Mouse (Mus musculus): ENCODE measurements around the gene Map3k13. TPM values are rescaled to one million over a fixed set of nuclear protein-coding genes. Genes with fewer than 3 reads are reported as not detected.
A peak's percentile ranks its signal among the peaks of the same experiment; 100 is the strongest.
"Not testable (repeated sequence)": the region's sequence is repeated elsewhere in the genome, so short reads cannot be mapped to it uniquely, and the experiment has no call there.

Gene Map3k13
- under 1 TPM; 0.41 to 0.46 TPM for total RNA-seq (2021)
- long read RNA-seq, experiment 1, partial matches to known transcripts: 0 of 15 reads
- long read RNA-seq, experiment 1, other reads (novel, unspliced or antisense): 15 of 15 reads
- long read RNA-seq, experiment 2, partial matches to known transcripts: 0 of 7 reads
- long read RNA-seq, experiment 2, other reads (novel, unspliced or antisense): 7 of 7 reads

DNA sequence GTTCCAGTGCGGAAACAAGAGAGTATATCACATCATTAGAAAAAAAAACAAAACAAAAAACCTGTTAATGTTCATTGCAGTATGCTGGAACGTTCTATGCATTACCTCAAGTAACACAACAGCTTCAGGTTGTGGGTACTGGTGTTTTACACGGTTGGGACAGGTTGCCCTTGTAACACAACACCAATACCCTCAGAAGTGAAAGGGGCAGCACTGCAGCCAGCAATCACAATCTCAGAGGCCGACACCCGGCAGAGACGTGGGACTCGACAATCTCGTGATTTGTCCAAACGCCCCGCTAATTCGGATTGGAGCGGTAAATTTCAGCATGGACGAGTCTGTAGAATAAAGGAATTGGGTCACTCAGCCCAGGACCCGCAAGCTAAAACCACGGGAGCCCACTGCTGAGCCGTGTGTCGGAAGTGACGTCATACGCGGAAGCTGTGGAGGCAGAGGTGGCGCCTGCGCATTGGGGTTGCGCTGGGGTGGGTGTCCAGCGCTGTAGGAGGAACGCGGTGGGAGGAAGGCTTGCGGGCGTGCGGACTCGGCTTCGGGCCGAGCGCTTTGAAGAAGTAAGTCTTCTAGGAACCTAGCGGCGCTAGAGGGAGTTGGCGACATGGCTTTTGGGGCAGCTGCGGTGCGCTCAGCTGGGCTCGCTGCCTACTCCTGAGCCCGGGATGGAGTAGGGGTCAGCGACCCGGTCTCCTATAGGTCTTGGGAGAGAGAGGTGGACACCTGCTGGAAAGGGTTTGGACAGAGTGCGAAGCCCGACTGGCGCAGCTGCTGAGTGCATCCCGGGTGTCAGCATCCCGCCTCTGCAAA, at the start of gene Map3k13:
TSS of gene Map3k13 (plus strand) at position 472 of the 822 bp plus-strand sequence.
- DNase-seq: peak; percentile 90

DNA sequence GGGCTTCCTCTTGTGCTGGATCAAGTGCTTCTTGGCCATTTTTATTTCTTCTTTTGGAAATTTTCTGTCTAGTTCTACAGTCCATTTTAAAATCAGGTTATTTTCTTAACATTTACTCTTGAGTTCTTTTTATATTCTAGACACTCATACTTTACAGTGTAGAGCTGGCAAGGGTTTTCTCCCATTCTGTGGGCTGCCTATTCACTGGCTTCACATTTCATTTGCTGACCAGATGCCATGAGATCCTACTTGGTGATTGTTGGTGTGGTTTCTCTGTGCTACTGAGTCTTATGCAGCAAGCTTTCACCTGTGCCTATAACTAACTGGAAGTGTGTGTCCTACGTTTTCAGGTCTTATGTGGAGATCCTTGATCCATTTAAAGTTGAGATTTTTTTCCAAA, 35.7 kb upstream of the Map3k13 start:
- DNase-seq: no peak

DNA sequence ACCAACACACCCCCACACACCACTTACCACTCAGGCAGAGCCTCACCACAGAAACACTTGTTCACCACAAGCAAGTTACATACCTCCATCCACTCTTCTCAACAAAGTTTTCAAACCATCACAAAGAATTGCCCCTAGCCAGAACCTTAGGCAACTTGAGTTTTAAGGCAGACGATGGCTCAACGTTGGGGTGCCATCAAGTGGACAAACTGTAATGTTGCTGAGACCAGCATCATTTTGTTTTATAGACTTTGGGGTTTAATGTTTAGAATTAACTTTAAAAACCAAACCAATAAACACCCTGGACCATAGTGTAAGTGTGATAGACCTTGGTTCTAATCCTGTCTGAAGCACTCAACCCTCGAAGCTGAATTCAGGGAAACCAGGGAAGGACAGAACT, 25.9 kb upstream of the Map3k13 start:
- no peak for DNase-seq

DNA sequence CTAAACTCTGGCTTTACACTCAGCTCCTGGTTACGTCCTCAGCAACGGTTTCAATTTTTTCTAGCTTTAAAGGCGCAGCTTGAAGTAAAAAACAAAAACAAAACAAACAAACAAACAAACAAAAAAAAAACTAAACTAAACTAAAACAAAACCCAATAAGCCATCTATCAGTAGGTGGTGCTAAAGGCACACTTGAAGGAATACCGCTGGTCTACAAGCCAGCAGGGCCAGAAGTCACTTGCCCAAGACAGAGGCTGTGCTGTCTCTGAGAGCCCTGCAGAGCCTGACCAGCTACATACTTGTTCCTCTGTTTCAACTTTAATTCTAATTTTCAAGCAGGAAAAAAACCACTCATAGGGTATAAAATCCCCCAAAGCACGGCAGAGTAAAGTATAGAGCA, 24.5 kb upstream of the Map3k13 start:
- no peak for DNase-seq

DNA sequence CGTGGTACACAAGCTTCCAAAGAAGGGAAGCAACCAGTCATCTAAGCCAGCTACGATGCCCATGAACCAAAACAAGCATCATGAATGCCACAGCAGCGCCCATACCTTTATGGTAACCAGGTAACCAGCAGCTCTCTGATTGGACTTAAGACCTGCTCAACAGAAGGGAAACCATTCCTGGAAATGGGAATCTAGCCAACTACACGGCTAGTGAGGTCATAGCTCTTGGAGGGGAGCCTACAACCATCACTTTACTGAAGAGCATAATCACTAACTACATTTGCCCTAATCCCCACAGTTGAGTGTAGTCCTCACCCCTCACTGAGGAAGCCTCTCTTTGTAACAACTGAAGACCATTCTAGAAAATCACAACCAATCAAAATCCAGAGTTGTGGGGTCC, 19.4 kb upstream of the Map3k13 start:
- DNase-seq: no peak

DNA sequence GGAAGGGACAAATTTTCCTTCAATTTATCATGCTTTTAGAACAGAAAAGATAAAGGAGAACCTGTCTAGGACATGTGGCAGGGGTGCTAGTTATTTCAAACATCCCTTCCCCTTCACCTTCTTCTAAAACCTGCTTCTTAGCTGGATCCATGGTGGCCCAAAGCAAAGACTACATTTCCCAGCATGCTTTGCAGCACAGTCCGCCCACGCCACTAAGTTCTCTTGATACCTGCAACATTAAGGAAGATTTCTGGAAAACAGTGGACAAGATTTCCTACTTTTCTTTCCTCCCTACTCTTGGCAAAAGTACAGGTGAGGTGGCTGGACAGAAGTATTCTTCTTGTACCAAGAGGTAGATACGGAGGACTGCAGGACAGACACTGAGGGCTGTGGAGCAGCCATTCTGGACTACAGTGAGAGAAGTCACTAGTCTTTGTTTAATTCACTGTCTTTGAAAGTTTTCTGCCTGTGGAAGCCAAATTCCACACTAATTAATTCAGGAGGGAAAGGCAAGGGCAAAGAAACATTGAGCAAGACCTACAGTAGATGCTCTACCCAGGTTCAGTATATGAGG, 15.8 kb upstream of the Map3k13 start:
- DNase-seq: no peak

DNA sequence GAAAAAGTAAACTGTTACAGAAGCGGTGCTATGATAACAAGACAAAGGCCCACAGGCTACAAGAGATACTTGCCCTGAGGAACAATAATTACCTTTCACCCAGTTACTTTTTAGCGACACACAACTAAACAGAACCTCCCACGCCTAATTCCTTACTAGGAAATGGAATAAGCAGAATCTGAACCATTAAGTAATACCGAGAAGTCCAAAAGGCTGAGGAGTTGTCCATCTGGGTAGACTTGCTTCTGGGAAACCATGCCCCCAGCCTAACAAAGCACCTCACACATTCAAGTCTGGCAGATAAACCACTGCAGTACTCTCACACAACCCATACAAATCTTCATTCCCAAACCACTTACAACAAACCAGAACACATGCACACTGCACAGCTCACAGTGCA, 15.0 kb upstream of the Map3k13 start:
- no peak for DNase-seq

DNA sequence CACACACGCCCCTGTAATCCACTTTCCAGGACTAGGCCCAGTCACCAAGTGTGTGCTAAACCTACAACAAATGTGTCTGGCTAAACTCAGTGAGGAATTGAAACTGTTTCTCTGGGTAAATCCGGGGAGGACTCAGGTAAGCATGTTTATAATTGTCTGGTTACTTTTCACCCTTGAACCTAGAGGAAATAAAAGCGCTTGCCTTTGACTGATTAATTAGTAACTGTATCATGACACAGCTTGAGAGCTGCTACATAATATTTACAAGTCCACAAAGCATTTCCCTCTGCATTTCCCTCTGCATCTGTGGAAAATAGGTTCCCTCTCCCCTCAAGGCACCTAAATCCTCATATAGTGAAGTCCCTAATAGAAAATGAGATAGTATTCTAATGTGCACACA, 12.9 kb upstream of the Map3k13 start:
- no peak for DNase-seq

DNA sequence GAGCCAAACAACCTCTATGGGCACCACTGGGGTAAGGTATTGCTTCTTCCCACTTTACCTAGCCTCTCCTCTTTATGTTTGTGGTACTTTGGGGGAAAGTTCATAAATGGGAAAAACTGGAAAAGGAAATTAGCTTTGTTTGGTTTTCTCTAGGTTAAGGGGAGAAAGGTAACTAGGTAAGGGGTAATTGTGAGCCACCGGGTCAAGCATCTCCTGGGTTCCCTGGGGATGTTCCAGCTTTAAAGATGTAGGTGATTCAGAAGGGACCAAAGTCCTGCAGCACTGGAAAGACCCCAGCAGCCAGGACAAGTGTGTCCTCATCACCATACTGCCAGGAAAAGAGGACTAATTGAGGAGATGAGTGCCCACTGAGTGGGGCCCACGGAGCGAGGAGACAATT, 12.3 kb upstream of the Map3k13 start:
- no peak for DNase-seq

DNA sequence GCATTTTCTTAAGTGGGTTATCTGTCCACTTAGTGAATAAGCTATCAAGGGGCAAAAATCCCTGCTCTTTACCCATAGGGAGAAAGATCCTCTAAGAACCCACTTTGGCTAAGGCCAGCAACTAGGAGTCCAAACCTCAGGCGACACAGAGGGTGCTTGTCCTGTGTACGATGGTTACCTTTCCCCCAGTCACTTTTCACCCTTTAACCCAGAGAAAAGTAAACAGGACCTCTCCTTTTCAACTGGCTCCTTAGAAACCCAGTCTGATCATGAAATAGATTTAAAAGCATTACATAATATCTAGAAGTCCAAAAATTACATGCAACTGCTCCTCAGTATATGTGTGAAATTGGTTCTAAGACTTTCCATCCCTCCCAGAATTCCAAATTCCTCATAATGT, 11.3 kb upstream of the Map3k13 start:
- DNase-seq: no peak

DNA sequence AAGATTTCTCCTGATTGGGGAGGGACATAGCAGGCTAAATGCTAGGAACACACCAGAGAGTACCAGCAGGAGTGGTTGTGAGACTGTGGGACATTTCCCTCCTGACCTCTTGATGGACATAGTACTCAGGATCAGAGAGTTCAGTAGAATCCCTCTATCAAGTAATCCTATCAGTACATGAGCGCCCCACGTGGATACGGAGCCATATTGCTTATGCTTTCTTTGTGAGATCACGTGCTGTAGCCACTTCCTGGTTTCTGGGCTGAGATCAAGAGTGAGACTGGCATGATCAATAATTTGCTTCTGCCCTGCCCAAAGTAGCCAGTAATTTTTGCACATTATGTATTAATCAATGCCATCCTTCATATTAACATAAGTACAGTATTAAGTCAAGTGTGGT, 9.1 kb upstream of the Map3k13 start:
- no peak for DNase-seq

DNA sequence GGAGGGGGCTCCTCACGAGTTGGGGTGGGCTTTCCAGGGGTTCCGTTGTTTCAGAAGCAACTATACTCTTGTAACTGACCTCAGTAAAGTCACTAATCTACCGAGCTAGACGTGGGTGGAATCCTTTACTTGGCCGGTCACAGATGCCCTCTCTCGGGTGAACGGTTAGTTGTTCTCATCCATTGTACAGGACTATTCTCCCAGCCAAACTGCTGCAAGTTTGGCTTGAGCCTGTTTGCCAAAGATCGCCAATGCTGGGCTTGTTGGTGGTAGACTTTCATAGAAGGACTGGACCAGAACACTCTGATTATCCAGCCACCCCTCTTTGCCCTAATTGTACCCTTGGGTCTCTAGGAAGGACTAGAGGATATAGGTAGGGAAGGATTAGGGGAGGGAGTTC, 7.8 kb upstream of the Map3k13 start:
- no peak for DNase-seq

DNA sequence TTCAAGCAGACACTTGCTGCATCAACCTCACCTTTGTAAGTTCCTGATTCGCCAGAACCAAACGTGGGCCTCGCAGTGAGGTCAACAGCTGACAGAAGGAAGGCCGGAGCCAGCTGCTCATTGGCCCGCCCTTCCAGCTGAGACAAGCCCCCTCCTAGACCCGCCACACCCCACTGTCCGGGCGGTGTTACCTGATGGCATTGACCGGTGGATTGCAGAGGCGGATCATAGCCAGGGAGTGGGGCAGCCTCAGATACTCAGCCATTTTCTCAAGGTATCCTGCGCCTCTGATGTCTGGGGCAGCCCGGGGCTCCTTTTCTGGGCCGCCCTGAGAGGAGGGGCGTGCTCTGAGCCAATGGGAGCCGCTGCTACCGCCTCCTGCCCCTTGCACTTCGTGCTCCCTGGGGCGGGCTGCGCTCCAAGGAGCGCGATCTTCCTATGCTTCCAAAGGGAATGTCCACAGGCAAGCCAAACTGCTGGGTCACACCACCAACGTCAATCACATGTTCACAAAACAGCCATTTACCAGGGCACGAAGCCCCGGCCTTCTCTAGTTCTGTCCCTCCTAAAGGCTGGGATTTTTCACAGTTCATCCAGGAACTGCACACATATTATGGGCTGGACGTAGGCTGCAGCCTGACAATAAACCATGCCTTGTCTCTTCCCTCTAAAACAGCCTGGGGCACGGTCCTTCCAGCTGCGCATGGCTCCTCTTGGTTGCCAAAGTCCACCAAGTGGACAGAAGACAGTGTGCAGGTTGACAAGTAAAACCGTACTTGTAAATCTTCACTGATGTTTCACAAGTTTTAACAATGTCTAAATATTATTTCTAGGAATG, 6.4 kb upstream of the Map3k13 start, which contains the start of gene Ehhadh:
TSS of gene Ehhadh (minus strand) at position 292 of the 838 bp plus-strand sequence.
- DNase-seq: peak; percentile 75

DNA sequence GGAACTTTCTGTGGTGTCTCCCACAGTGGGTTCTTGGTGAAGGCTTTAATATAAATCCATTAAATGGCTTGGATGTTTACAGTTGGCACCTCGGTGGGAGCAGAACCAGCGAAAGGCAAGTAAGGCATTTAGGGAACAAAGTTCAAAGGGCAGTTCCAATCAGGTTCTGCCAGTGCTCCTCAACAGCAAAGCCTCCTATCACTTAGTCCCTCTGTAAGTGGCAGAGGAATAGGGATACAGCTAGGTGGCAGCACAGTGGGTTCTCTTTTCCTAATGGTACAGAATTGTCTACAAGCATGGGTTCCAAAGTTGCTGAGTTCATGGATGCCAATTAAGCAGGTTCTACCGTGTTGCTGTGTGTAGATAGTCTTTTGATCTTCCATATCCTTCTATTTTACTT, 5.6 kb upstream of the Map3k13 start:
- DNase-seq: no peak

DNA sequence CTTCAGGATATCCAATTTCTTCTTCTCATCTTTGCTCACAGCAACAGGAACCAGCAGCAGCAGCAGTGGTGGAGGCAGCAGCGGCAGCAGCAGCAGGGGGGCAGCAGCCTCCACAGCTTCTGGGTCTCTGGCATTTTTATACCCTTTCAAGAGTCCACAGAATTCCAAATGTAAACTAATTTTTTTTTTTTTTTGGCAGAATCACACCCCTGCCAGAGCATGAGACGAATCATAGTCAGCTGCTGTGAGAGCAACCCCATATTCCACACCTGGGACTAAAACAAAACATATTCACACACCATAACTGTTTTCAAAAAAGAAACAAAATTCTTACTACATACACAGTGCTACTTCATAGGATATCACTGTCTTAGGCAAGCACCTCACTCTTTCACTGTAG, 5.0 kb upstream of the Map3k13 start:
- DNase-seq: no peak

DNA sequence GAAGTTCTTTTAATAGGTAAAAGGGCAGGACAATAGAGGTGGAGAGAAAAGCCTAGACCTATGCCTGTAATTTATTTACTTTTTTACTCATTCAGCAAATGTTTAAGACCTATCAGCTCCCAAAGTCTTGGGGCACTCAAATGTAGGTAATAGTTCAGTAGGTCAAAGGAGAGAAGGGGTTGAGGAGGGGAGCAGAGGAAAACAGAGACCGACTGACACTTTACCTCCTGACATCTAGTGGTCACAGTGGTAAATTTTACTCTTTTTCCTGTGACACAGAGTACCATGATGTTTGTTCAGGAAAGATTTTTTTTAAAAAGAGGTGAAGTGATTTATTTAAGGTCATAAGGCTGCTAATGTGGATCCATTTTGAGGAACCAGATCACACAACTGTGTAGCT, 3.7 kb upstream of the Map3k13 start:
- no peak for DNase-seq

DNA sequence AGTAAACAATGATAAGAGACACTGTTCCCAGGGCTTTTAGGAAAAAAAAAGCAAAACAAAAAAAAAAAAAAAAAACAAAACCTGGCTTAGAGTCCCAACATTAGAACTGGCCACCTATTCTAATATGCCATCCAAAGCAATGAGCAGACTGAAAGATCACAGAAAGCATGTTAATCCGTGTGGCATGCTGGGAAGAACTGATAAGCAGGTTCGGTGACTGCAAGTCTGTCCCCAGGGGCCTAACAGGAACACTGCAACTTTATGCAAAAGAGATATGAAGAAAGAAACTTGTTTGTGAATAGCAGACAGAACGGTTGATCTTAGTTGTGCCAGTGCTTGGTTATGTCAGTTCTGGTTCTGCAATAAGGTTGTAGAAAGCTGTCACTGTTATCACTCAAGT, 2.4 kb upstream of the Map3k13 start:
- DNase-seq: no peak

DNA sequence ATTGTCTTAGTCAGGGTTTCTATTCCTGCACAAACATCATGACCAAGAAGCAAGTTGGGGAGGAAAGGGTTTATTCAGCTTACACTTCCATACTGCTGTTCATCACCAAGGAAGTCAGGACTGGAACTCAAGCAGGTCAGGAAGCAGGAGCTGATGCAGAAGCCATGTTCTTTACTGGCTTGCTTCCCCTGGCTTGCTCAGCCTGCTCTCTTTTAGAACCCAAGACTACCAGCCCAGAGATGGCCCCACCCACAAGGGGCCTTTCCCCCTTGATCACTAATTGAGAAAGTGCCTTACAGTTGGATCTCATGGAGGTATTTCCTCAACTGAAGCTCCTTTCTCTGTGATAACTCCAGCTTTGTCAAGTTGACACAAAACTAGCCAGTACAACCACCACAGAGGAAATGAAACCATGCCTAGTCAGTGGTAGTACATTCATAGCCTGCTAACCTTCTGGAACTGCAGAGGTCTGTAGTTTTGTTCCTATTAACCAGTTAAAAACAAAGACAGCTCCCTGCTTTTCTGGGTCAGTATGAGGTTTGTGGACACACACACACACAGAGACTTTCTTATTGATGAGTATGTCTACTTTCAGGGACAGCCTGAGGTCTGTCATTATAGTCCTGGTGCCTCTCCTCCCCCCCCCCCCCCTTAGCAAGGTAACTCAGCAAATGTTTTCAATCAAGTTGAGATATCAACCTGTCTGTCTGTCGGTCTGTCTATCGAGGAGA, 901 bp upstream of the Map3k13 start:
- DNase-seq: not testable (repeated sequence)

DNA sequence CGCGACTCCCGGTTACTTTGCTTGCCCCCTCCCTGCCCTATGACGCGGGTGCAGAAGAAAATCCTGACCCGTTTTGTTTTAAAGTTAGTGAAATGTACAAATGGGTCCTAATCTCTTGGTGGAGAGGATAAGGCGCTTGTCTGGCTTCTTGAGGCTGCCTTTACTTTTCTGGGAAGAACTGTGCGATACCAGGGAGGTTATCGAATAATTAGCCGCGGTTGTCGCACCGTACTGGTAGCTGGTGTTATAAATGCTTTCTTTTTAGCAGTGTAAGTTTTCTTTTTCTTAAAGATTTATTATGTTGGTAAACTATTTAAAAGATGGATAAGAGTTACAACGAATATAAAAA, 525 bp downstream of the Map3k13 start:
- no peak for DNase-seq

DNA sequence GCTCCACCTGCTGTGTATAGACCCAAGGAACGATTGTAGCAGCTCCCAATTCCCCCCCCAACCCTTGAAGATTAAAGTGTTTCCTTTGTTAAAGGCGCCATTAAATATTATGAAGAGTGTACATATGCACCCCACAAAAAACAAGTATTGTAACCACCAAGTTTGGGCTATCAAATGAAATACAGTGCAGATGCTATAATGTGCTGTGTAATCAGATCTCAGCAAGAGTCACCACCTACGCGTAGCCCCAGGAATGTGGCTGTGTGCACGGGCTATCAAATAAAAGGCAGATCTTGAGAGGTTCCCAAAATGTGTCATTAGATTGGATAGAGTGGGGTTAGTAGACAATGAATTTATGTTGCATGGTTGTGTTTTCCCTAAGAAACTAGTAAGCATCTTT, 925 bp downstream of the Map3k13 start:
- DNase-seq: no peak

DNA sequence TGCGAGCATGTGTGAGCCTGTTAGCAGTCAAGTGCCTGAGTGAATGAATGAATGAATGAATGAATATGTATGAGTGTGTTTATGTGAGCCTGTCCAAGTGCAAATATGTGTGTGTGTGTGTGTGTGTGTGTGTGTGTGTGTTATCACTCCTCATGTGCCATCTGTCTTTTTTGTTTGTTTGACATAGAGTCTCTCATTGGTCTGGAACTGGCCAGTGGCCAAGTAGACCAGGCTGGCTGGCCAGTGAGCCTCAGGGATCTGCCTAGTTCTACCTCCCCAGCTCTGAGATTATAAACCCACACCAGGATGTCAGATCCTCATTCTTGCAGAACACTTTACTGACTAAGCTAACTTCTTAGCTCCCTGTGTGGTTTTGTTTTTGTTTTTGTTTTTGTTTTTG, 10.1 kb downstream of the Map3k13 start:
- DNase-seq: no peak

DNA sequence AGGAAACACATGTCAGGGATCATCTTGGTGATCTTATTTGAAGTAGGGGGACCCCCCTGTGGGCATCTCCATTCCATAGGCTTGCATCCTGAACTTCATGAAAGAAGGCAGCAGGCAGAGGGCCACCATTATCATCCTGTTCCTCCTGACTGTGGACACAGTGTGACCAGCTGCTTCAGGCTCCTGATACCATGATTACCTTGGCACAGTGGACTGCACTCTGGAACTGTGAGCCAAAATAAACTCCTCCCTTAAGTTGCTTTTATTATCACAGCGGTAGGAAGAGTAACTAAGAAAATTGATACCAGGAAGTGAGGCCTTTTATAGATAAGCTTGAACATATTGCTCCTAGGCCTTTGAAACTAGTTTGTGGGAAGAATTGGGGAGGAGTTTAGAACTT, 12.7 kb downstream of the Map3k13 start:
- DNase-seq: no peak

Measured in gastrocnemius, postnatal 25 days (tissue).